Mouse (Mus musculus): ENCODE measurements around the gene Cisd3.
"Not testable (repeated sequence)": the region's sequence is repeated elsewhere in the genome, so short reads cannot be mapped to it uniquely, and the experiment has no call there.

Cisd3 gene

GRCm38 (mm10) chr11:97711200-97711900, 25.7 kb downstream of the Cisd3 start:
- DNase-seq (ENCODE audit: low read depth) = no peak

- DNase-seq (ENCODE audit: low read depth) = no peak
Observed at GRCm38 (mm10) chr11:97712286-97712685, 26.7 kb downstream of the Cisd3 start.

- no peak for DNase-seq (ENCODE audit: low read depth)
Observed at GRCm38 (mm10) chr11:97713896-97714295, 28.3 kb downstream of the Cisd3 start.

- DNase-seq (ENCODE audit: low read depth) = no peak
Observed at GRCm38 (mm10) chr11:97714356-97714755, 28.7 kb downstream of the Cisd3 start.

- no peak for DNase-seq (ENCODE audit: low read depth)
Observed at GRCm38 (mm10) chr11:97714784-97715760, 29.4 kb downstream of the Cisd3 start.

- DNase-seq (ENCODE audit: low read depth) = no peak
Observed at GRCm38 (mm10) chr11:97716021-97716420, 30.4 kb downstream of the Cisd3 start.

GRCm38 (mm10) chr11:97717369-97718280, 32.0 kb downstream of the Cisd3 start:
- no peak for DNase-seq (ENCODE audit: low read depth)

DNA sequence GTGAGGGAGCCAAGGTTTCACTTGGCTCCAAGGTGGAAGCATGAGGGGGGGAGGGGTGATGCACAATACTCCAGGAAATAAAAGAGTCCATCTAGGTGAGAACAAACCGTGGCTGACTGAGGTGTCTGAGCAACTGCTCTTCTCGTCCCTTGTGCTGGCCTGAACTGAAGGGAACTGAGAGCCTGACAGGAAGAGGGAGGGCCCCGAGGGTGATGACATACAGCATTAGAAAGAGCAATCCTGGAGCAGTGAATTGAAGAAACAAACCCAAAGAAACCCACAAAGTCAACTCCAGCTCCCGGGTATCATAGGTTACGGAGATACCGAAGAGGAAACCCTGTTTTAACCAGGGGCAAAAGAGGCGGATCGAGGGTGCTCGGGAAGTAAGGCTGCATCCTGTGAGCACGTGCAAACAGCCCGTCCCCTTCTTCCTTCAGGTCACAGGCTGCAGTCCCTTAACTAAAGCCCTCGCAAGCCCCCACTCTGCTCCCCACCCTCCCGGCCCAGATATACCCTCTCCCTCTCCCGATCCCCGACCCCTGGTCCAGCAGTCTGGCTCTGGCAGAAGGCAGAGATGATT, 32.7 kb downstream of the Cisd3 start:
- DNase-seq (ENCODE audit: low read depth) = peak; percentile 63

- peak; percentile 57 for DNase-seq (ENCODE audit: low read depth)
Observed at GRCm38 (mm10) chr11:97719041-97719440, 33.4 kb downstream of the Cisd3 start.

DNA sequence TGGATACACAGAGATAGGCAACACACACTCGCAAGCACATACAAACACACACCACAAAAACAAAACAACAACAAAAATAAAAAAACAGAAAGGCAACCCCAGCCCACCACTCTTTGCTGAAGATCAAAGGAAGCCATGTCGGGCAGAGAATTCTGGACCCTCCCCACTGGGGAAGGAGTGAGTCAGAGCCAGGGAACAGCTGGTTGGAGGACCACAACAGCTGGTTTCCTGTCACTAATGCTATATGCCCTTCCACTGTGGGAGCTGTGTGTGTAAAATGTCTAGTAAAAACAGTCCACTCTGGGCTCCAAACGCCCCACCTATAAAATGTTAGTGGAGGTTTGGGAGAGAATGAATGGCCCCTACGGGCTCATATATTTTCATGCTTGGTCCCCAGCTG, 35.7 kb downstream of the Cisd3 start:
- no peak for DNase-seq (ENCODE audit: low read depth)

- no peak for DNase-seq (ENCODE audit: low read depth)
Observed at GRCm38 (mm10) chr11:97723709-97724108, 38.1 kb downstream of the Cisd3 start.

DNA sequence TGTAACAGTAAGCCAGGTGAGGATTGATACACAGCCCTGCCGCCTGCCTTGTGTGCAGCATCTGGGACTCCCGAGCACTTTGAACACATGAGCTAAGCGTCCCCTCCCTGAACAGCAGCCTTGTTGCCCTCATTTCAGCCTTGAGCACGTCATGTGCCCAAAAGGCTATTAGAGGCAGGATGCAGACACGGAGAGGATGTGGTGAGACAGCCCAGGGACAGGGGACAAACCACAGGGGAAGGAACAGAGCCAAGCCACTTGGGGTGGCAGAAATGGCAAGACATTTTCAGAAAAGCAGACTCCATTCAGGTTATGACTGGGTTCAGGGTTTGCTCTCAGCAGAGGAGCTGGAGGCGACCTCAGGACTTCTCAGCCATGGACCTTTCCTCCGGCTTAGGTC, 42.7 kb downstream of the Cisd3 start:
- peak; percentile 84 for DNase-seq (ENCODE audit: low read depth)

DNA sequence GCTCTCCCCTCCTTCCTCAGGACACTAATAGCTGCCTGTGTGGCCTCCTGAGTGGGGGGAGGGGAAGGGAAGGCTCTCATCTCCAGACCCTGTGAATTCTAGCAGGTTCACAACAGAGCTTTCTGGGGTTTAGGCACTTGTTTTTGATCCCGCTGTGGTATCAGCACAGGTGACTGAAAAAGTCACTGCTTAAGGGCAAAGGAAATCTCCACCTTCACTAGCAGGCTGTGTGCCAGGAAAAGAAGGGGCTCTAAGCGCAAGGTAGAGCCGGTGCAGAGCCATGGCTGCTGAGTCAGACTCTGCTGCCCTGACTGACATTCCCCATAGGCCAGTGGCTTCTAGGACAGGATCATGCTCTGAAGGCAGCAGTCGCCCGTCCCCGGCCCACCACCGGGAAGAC, 43.1 kb downstream of the Cisd3 start:
- peak; percentile 65 for DNase-seq (ENCODE audit: low read depth)

GRCm38 (mm10) chr11:97733689-97734088, 48.1 kb downstream of the Cisd3 start:
- no peak for DNase-seq (ENCODE audit: low read depth)

DNA sequence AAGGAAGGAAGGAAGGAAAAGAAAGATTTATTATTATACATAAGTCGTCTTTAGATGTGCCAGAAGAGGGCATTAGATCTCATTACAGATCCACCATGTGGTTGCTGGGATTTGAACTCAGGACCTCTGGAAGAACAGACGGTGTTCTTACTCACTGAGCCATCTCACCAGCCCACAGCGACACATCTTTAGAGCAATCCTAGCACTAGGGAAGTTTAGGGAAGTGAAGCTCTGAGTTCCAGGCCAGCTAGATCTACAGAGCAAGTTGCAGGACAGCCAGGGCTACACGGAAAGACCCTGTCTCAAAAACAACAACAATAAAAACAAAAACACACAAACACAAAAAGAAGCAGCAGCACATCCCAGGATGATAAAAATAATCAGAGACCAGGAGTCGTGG, 49.2 kb downstream of the Cisd3 start:
- not testable (repeated sequence) for DNase-seq (ENCODE audit: low read depth)

GRCm38 (mm10) chr11:97736645-97737044, 51.0 kb downstream of the Cisd3 start:
- DNase-seq (ENCODE audit: low read depth) = no peak

DNA sequence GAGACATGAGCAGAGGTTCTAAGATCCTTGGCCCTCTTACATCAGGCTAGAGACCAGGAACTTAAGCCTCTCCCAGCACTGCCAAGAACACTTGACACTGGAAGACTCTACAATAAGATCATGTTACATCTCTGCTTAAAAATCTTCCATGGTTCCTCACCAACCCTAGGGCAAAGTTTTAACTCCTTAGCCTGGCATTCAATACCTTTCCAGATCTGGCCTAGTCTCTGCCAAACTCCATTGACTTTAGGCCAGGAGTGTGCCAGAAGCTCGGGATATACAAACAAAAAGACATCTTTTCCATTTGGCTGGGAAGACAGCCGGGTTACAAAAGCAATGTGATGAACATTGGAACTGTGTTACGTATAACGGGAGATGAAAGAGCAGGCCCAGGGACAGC, 52.0 kb downstream of the Cisd3 start:
- DNase-seq (ENCODE audit: low read depth) = no peak
